Mouse (Mus musculus) bone marrow macrophage, adult 2 months (primary cell): Measurements from ENCODE around the gene Rps6ka4.

Experiments used
- CTCF ChIP-seq: IDR thresholded peaks from 2 replicates; pipeline ENCODE4 v1.5.1; 2012; ENCODE audit warnings: low read depth, mild to moderate bottlenecking, low read length, moderate library complexity
- POLR2A ChIP-seq: IDR thresholded peaks from 2 replicates; pipeline ENCODE4 v1.6.1; 2012; ENCODE audit warnings: mild to moderate bottlenecking, low read depth, low read length, borderline replicate concordance

GRCm38 (mm10) chr19:6856281-6857002 lies 16.0 kb upstream of the Rps6ka4 start:
- TF ChIP-seq CTCF (0 out of 2 replicates have a peak, but pooled peaks have one; percentile 5), POLR2A (no peak)
